10 mouse cellular contexts compared by ENCODE assay signal in the genomic region with DNA sequence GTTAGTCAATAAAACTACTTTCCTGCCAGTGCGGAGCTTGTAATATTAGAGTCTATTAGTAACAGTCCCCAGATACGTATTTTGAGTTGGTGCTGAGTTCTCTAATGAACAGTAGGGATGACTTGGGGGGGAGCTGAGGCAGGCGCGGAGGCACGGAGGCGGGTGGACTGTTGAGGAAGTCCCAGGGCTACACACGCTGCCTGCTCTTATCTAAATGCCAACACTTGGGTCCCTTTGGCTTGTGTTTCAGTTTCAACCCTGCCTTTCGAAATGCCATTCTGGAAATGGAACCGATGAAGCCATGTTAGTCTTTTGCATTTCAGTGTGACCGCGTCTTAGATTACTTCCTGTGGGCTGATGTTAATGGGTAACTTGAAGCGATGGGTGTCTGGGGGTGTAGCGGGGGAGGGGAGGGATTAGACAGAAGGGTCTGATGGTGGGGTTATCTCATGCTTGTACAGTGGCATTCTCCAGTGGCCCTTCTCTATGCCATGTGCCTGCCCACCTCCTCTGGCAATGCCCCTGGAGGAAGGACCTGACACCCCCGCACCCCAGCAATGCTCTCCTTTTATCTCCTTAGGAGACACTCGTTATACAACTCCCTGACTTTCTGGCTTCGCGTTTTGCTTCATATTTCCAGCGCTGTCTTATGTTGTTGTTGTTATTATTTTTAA.
"Had no signal": no experiment of that assay in that cellular context is flagged by ENCODE, and none has a peak within 500 bp of the region (broad histone marks: within the 10 kb centered on the region; RNA-seq: fewer than 3 reads in every experiment).

No protein-coding gene starts in this region.

- H3K4me3 ChIP-seq: limb, embryonic 12.5 days; lung, embryonic 15.5 days; midbrain, embryonic 13.5 days; stomach, embryonic 15.5 days had no signal

- H3K9ac ChIP-seq: limb, embryonic 12.5 days; lung, embryonic 15.5 days; midbrain, embryonic 13.5 days; stomach, embryonic 15.5 days had no signal

- H3K27me3 ChIP-seq: limb, embryonic 12.5 days; lung, embryonic 15.5 days; midbrain, embryonic 13.5 days; stomach, embryonic 15.5 days had no signal

- H3K4me1 ChIP-seq: limb, embryonic 12.5 days; lung, embryonic 15.5 days; midbrain, embryonic 13.5 days; stomach, embryonic 15.5 days had no signal

- H3K4me2 ChIP-seq: limb, embryonic 12.5 days; lung, embryonic 15.5 days; midbrain, embryonic 13.5 days; stomach, embryonic 15.5 days had no signal

- H3K9me3 ChIP-seq: lung, embryonic 15.5 days; stomach, embryonic 15.5 days had no signal

- ATAC-seq: midbrain, embryonic 13.5 days had no signal

- H3K27ac ChIP-seq: limb, embryonic 12.5 days; lung, embryonic 15.5 days; macrophage; midbrain, embryonic 13.5 days; stomach, embryonic 15.5 days had no signal

- H3K36me3 ChIP-seq: lung, embryonic 15.5 days; stomach, embryonic 15.5 days had no signal

- DNase-seq: kidney, postnatal 10 days; lung, postnatal 14 days; right cerebral cortex, postnatal 14 days; thymus, adult 2 months; thymus, postnatal 25 days had no signal
